Mouse (Mus musculus): ENCODE results near the gene Hadh.

GRCm38 (mm10) chr3:131272374-131273100 is 636 bp upstream of the Hadh start:
- no peak for TF ChIP-seq CTCF (conservative IDR thresholded peaks at IDR 0.05; ENCODE audit: low read length)
- TF ChIP-seq NANOG (IDR thresholded peaks at IDR 0.05; ENCODE audit: borderline replicate concordance, low read length): no peak

Data from E14TG2a.4 (cell line).